Mouse (Mus musculus): ENCODE measurements around the gene Slfn3. TPM values are rescaled to one million over a fixed set of nuclear protein-coding genes. Genes with fewer than 3 reads are reported as not detected.

Gene Slfn3
- total RNA-seq, 2 experiments from 2014 or later, result 2.0 to 2.1 TPM

Other genes starting within 250 kb of the Slfn3 start
- gene Slfn5, start 240.0 kb upstream of the Slfn3 start, total RNA-seq (2021), result 10 to 100 TPM; 50.5 to 65.6 TPM
- gene Slfn9, start 199.5 kb upstream of the Slfn3 start, total RNA-seq (2021), result under 1 TPM; 0.69 to 0.87 TPM
- gene Slfn8, start 170.5 kb upstream of the Slfn3 start, total RNA-seq (2021), result under 1 TPM; 0.65 to 0.98 TPM
- 1 to 10 TPM; 3.2 to 5.2 TPM for gene Slfn2, start 126.2 kb upstream of the Slfn3 start, total RNA-seq (2021)
- gene Slfn1, start 74.5 kb upstream of the Slfn3 start, total RNA-seq (2021), result under 1 TPM; 0.22 to 0.85 TPM
- under 1 TPM; 0.08 to 0.10 TPM for gene Slfn4, start 16.1 kb upstream of the Slfn3 start, total RNA-seq (2021)
- not detected for gene Slfn14, start 95.4 kb downstream of the Slfn3 start, total RNA-seq (2021)
- 10 to 100 TPM; 46.7 to 47.2 TPM for gene Ap2b1, start 107.7 kb downstream of the Slfn3 start, total RNA-seq (2021)
- gene Pex12, start 111.3 kb downstream of the Slfn3 start, total RNA-seq (2021), result 10 to 100 TPM in 1 of 2 experiments, 1 to 10 TPM in 1; 7.0 to 14.9 TPM
- gene Rasl10b, start 217.8 kb downstream of the Slfn3 start, total RNA-seq (2021), result 10 to 100 TPM; 74.9 to 78.3 TPM
- not detected for gene Gas2l2, start 238.1 kb downstream of the Slfn3 start, total RNA-seq (2021)
- not detected for gene 1700020L24Rik, start 246.3 kb downstream of the Slfn3 start, total RNA-seq (2021)

All from heart, adult 18-20 months (tissue).